Mouse (Mus musculus): ENCODE measurements around the gene Ccer2. TPM values are rescaled to one million over a fixed set of nuclear protein-coding genes. Genes with fewer than 3 reads are reported as not detected.

The Ccer2 gene
- polyA plus RNA-seq, 1 experiment = not detected

DNA sequence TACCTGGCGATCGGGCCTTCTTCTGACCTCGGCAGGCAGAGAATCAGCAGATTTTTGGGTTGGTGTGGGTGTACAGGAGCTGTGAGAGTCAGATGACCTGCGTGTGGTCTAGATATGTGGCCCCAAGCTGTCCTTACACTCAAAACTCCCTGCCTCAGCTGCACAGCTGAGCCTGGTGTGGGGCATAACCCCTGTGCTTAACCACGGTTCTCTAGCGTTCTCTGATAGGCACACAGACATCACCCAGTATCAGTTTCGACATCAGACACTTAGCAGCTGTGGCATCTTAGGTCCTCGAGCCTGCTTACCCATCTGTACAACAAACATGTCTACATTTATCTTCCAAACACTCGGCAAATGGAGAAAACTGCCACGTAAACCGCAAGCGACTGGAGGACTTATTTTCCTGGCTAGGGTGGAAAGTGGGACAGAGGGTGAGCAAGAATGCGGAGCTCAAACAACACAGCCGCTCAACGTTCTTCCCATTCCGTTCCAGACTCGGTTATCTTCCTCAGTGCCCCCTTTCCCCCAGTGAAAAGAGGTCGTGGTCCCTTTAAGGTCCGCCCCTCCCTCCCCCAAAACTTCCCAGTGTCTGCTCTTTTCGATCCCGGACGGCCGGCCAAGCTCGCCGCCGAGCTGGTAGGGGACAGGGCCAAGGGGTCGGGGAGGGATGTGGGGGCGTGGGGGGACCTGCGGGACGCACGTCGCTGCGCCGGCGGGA lies 52.4 kb downstream of the Ccer2 start, which contains the start of gene Hnrnpl:
TSS of gene Hnrnpl (plus strand) at position 321 of the 721 bp plus-strand sequence.
- TF ChIP-seq FLI1 (IDR thresholded peaks at IDR 0.05; ENCODE audit: low read length) (no peak), GATA1 (IDR thresholded peaks at IDR 0.05; ENCODE audit: borderline replicate concordance, low read length) (no peak)
- no peaks in the 10 kb centered on the region for H3K9me3 ChIP-seq
- no peaks in the 10 kb centered on the region for H3K27me3 ChIP-seq (replicated peaks)
- H3K4me1 ChIP-seq = peaks cover 64% of the 10 kb centered on the region
- H3K4me3 ChIP-seq (replicated peaks) = peak within 1 kb of the TSS; percentile 99
- peaks cover 16% of the 10 kb centered on the region for H3K36me3 ChIP-seq (replicated peaks; ENCODE audit: low read length)

Other genes starting within 250 kb of the Ccer2 start
- gene Ifnl2, start 245.7 kb upstream of the Ccer2 start, polyA plus RNA-seq (2012; ENCODE audit: insufficient read depth, low replicate concordance) = not detected in 2 replicates
- not detected in 2 replicates for gene Ifnl3, start 233.3 kb upstream of the Ccer2 start, polyA plus RNA-seq (2012; ENCODE audit: insufficient read depth, low replicate concordance)
- gene Sycn, start 215.3 kb upstream of the Ccer2 start, polyA plus RNA-seq (2012; ENCODE audit: insufficient read depth, low replicate concordance) = not detected in 2 replicates
- 0.28 TPM in 1 of 2 replicates, not detected in the other for gene Nccrp1, start 208.9 kb upstream of the Ccer2 start, polyA plus RNA-seq (2012; ENCODE audit: insufficient read depth, low replicate concordance)
- 125 and 217 TPM in 2 replicates for gene Samd4b, start 158.0 kb upstream of the Ccer2 start, polyA plus RNA-seq (2012; ENCODE audit: insufficient read depth, low replicate concordance)
- 17.3 and 20.8 TPM in 2 replicates for gene Pak4, start 158.0 kb upstream of the Ccer2 start, polyA plus RNA-seq (2012; ENCODE audit: insufficient read depth, low replicate concordance)
- gene Acp7, start 124.8 kb upstream of the Ccer2 start, polyA plus RNA-seq (2012; ENCODE audit: insufficient read depth, low replicate concordance) = not detected in 2 replicates
- not detected in 2 replicates for gene Fbxo27, start 63.3 kb upstream of the Ccer2 start, polyA plus RNA-seq (2012; ENCODE audit: insufficient read depth, low replicate concordance)
- not detected in 2 replicates for gene Fbxo17, start 39.4 kb upstream of the Ccer2 start, polyA plus RNA-seq (2012; ENCODE audit: insufficient read depth, low replicate concordance)
- 283 and 464 TPM in 2 replicates for gene Mrps12, start 14.4 kb upstream of the Ccer2 start, polyA plus RNA-seq (2012; ENCODE audit: insufficient read depth, low replicate concordance)
- gene Sars2, start 14.2 kb upstream of the Ccer2 start, polyA plus RNA-seq (2012; ENCODE audit: insufficient read depth, low replicate concordance) = 16.1 and 18.5 TPM in 2 replicates
- 230 and 254 TPM in 2 replicates for gene Sirt2, start 10.6 kb downstream of the Ccer2 start, polyA plus RNA-seq (2012; ENCODE audit: insufficient read depth, low replicate concordance)
- gene Nfkbib, start 11.3 kb downstream of the Ccer2 start, polyA plus RNA-seq (2012; ENCODE audit: insufficient read depth, low replicate concordance) = 239 and 363 TPM in 2 replicates
- 30.8 and 66.7 TPM in 2 replicates for gene Rinl, start 32.8 kb downstream of the Ccer2 start, polyA plus RNA-seq (2012; ENCODE audit: insufficient read depth, low replicate concordance)
- gene Hnrnpl, start 52.4 kb downstream of the Ccer2 start, polyA plus RNA-seq (2012; ENCODE audit: insufficient read depth, low replicate concordance) = 226 and 241 TPM in 2 replicates
- 12.0 and 64.8 TPM in 2 replicates for gene Ech1, start 69.0 kb downstream of the Ccer2 start, polyA plus RNA-seq (2012; ENCODE audit: insufficient read depth, low replicate concordance)
- 1.3 TPM in 1 of 2 replicates, not detected in the other for gene Lgals4, start 77.7 kb downstream of the Ccer2 start, polyA plus RNA-seq (2012; ENCODE audit: insufficient read depth, low replicate concordance)
- gene Lgals7, start 107.7 kb downstream of the Ccer2 start, polyA plus RNA-seq (2012; ENCODE audit: insufficient read depth, low replicate concordance) = not detected in 2 replicates
- 0.08 TPM in 1 of 2 replicates, not detected in the other for gene Capn12, start 125.2 kb downstream of the Ccer2 start, polyA plus RNA-seq (2012; ENCODE audit: insufficient read depth, low replicate concordance)
- gene Actn4, start 206.2 kb downstream of the Ccer2 start, polyA plus RNA-seq (2012; ENCODE audit: insufficient read depth, low replicate concordance) = 517 and 590 TPM in 2 replicates
- gene Eif3k, start 225.7 kb downstream of the Ccer2 start, polyA plus RNA-seq (2012; ENCODE audit: insufficient read depth, low replicate concordance) = 143 and 185 TPM in 2 replicates
- 270 and 353 TPM in 2 replicates for gene Map4k1, start 225.9 kb downstream of the Ccer2 start, polyA plus RNA-seq (2012; ENCODE audit: insufficient read depth, low replicate concordance)